Mouse (Mus musculus) brain, embryonic 14.5 days (tissue): ENCODE results near the gene Atg10.

Source experiments
- CTCF ChIP-seq: fragments of 200-500 bp; IDR thresholded peaks from 2 replicates; pipeline ENCODE4 v1.5.1; 2012; ENCODE audit warnings: inconsistent platforms, mild to moderate bottlenecking, moderate library complexity, borderline replicate concordance; ENCODE audit not compliant: insufficient read depth, insufficient read length; ENCODE audit errors: extremely low read depth
- POLR2A ChIP-seq: fragments of 200-500 bp; IDR thresholded peaks from 2 replicates; pipeline ENCODE4 v1.6.1; 2012; ENCODE audit warnings: mild to moderate bottlenecking, inconsistent platforms, borderline replicate concordance; ENCODE audit not compliant: poor library complexity, insufficient read depth, insufficient read length, severe bottlenecking; ENCODE audit errors: extremely low read depth

DNA sequence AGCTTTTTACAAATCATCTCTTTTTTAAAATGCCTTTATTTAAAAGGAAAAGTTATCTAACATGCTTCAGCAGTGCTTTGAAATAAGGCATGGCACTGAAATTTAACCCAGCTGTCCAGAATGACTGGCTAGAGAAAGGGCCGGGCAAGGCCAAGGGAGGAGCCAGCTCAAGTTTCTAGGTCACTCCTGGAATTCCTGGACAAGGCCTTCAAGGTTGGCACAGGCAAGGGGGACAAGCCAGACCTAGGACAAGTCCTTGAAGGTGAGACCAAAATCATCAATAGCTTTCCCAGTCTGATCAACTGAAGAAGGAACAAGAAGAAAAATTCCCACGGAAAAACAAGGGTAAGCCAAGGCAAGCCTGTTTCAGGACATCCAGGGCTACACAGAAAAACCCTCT is 63.9 kb downstream of the Atg10 start:
- TF ChIP-seq CTCF (no peak), POLR2A (no peak)
